Mouse (Mus musculus): ENCODE measurements at regions not wholly inside any gene's neighbourhood (a gene's known extent, or its start where the extent isn't known, plus 50 kb on each side); places are given as distances from the start of the nearest gene placed in this dataset.

DNA sequence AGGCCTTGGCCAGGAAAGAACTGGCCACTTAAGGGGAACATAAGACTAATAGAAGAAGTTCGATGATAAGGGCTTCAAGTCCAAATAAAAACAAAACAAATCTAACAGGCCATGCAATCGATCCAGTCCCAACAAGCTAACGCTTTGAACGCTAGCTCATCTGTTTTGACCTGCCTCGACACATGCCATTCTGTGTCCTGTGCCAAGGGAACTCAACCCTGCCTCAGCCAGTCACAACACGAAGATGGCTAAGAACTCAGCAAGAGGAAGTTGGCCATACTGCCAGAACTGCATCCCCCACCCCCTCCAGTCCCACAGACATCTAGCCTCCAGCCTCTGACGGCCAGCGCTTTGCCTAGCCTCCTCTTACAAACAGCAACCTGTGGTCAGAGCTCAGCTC, 259.1 kb downstream of the Gm12728 start:
- DNase-seq (ENCODE audit: low spot score in 2 of 2) = no peak
- H3K4me3 ChIP-seq = no peak overlapping the region
- H3K27ac ChIP-seq = no peak overlapping the region
- TF ChIP-seq CTCF (conservative IDR thresholded peaks at IDR 0.05) = no peak

DNA sequence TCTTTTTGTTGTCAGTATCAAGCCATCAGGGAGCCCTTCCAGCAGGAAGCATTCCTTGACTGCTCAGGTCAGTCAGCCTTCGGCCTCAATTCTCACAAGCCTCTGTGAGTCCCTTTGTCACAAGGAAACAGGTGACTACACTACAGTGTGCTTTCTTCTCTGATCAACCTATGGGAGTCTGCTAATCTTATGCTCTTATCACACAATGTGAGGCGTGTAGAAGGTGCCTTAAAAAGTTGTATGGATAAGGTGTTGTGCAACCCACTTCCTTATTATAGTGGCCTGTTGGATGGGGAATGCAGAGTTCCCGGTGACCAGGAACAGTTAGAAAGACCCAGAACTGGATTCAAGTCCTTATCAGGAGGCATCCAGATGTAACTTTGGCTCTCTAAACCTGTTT, 260.2 kb downstream of the Gm12728 start:
- Histone ChIP-seq H3K27ac (no peak overlapping the region), H3K4me3 (no peak overlapping the region)
- no peak for TF ChIP-seq CTCF (conservative IDR thresholded peaks at IDR 0.05)
- DNase-seq (ENCODE audit: low spot score in 2 of 2) = no peak

DNA sequence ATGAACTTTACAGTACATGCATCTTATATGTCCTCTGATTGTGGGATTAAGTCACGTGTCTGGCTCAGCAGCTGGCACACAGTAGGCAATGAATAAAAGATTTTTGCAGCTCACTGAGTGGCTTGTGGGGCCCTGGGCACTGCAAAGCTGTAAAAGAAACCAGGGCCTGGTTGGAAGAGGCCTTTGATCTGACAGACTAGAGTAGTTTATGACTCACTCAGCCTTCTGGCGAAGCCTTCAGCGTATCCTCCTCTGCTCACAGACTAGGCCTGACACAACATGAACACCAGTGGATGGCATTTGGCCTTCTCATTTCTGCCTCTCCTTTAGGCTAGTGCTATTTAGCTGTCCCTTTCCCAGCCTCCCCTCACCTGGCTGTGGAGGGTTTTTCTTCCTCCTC, 260.6 kb downstream of the Gm12728 start:
- no peak for TF ChIP-seq CTCF (conservative IDR thresholded peaks at IDR 0.05)
- no peak overlapping the region for H3K4me3 ChIP-seq
- no peak overlapping the region for H3K27ac ChIP-seq
- DNase-seq (ENCODE audit: low spot score in 2 of 2) = no peak

DNA sequence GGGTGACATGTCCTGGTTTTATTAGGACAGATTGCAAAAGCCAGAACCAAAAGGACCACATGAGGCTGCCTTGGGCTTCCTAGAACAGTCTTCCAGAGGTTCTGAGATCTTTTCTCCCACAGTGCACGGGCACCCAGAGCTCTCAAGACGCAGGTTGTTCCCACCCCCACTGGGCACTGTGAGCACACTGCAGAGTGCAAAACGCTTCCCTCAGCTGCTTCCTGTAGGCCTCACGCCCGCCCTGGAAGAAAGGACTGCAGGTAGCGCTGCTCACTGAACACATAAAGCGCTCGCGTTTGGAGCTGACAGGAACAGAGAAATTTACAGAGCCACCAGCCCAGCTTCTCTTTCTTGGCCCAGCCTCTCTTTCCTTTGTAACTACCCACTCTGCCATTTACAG, 262.5 kb upstream of the Usp24 start:
- H3K27ac ChIP-seq = no peak overlapping the region
- DNase-seq (ENCODE audit: low spot score in 2 of 2) = no peak
- no peak overlapping the region for H3K4me3 ChIP-seq
- TF ChIP-seq CTCF (conservative IDR thresholded peaks at IDR 0.05) = no peak

DNA sequence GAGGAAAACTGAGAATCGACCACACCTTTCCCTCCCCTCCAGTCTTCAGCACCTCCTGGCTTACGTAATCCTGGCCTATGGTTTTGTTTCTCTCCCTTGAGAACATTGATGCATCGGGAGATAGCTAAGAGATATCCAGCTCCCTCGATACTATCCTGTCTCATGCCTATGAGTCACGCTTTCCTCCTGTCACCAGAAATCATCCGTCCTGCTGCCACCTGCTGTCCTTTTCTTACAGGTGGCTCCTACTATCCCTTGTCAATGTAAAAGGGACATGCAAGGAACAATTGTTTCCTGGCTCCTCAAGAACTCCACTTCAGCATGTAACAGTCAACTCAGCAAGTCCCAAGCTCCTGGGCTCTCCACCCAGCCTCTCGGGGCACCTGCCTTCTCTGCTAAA, 261.7 kb upstream of the Usp24 start:
- H3K4me3 ChIP-seq = no peak overlapping the region
- peak; percentile 36 for TF ChIP-seq CTCF (conservative IDR thresholded peaks at IDR 0.05)
- DNase-seq (ENCODE audit: low spot score in 2 of 2) = peak in 1 of 2 experiments; percentile 16
- H3K27ac ChIP-seq = no peak overlapping the region

DNA sequence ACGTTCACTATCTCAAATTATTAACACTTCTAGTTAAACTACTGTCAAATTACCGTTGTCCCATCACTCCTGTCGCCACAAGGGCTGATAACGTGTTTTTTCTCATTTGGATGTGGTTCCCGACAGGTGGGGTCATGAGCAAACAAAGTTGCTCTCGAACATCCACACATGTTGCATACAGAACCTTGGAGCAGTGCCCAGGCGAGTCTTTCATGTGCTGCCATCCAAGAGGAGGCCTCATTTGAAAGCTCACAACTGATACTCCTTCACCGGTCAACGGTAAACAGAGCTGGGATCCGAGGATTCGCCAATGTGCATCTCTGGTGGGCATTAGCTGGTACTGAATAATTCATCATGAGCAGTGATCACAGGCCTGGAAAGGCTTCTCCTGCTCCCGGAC, 253.4 kb upstream of the Usp24 start:
- TF ChIP-seq CTCF (conservative IDR thresholded peaks at IDR 0.05) = no peak
- DNase-seq (ENCODE audit: low spot score in 2 of 2) = no peak
- no peak overlapping the region for H3K27ac ChIP-seq
- no peak overlapping the region for H3K4me3 ChIP-seq

DNA sequence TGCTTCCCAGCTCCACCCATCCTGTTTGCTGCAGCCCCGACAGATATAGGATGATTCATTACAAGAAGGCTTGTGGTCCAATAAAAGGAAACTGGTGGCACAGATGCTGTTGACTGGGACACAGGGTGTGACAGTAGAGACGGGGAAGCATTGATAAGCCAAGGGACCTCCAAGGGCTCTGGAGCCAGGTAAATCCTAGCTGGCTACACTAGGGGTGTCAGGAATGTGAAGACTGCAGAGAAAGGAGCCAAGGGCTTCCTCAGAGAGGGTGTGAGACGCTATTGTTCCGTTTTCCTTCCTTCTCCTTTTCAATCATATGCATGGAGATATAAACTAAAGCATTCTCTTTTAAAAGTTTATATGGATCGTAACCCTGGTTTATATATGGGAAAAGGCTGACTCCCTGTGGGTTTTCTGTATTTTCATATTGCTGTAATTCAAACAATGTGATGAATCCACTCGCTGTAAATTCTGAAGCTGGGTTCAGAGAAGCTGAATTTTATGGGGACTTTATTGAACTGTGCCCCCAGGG, 252.1 kb upstream of the Usp24 start:
- H3K27ac ChIP-seq = no peak overlapping the region
- no peak for DNase-seq (ENCODE audit: low spot score in 2 of 2)
- TF ChIP-seq CTCF (conservative IDR thresholded peaks at IDR 0.05) = no peak
- H3K4me3 ChIP-seq = no peak overlapping the region

DNA sequence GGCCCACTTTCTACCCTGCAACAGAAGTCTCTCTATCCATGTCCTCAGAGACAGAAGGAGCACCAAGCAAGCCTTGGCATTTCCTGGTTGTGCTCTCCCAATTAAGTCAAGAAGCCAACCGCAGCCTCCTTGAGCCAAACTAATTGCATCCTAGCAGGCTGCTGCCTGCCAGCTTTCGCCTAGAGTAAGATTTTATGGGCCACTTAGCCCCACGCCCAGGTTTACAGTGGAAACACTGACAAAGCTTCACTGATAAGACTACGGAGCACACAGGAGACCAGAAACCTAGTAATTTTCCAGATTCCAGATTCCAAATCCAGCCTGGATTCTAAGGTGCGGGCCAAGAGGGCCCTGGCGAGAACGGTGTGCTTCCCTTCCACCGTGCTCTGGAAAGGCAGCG, 249.0 kb upstream of the Usp24 start:
- no peak overlapping the region for H3K27ac ChIP-seq

DNA sequence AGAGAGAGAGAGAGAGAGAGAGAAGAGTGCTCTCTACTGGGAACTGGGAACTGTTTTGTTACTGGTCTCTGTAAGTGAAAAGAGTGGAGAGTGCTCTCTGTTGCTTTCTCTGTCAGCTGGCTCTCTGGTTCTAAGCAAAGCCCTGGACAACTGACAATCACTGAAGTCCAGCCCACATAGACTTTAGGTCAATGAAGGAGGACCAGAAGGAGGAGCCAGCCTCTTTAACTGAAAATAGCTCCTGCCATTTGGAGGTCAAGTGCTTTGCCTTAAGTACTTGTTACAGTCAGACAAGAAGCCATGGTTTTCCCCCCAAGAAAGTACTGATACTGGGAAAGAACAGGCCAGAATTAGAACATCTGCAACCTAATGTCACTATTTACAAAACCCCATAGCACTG, 232.5 kb upstream of the Usp24 start:
- H3K4me3 ChIP-seq = no peak overlapping the region
- TF ChIP-seq CTCF (conservative IDR thresholded peaks at IDR 0.05) = no peak
- H3K27ac ChIP-seq = no peak overlapping the region
- DNase-seq (ENCODE audit: low spot score in 2 of 2) = no peak

More for the DNA sequence above, 249.0 kb upstream of the Usp24 start:
- no peak for TF ChIP-seq CTCF (conservative IDR thresholded peaks at IDR 0.05)
- no peak for DNase-seq (ENCODE audit: low spot score in 2 of 2)
- no peak overlapping the region for H3K4me3 ChIP-seq

DNA sequence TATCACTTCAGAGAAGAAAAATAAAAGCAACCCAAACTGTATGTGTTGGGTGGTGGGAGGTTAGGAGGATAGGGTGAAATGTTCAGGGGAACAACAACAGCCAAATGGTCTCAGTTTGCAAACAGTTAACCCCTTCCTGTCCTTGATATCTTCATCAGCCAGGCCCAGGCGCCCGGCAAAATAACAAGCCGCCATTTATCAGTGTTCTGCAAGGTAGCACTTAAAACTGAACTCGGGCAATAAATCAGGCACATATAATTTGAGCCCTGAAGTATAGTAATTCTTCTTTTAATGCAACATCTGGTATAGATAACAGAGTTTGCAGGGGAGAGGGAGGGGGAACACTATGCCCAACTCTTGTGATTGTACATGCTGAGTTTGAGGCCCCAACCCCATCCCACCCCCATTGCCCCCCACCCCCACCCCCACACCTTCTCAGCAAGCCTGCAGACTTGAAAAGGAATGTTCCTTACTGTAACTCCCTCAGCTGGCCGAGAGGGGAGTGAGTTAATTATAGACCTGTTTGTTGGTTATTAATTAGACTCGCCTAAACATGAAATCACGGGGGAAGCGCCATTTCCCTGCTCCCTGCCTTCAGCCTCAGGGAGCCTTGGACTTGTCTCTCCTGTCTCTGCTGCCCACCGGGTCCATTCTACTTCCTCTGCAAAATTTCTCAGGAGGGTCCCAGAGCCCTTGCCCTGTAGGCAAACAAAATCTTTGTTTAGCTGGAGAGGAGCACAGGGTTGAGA, 223.9 kb upstream of the Usp24 start:
- no peak for DNase-seq (ENCODE audit: low spot score in 2 of 2)
- no peak for TF ChIP-seq CTCF (conservative IDR thresholded peaks at IDR 0.05)

DNA sequence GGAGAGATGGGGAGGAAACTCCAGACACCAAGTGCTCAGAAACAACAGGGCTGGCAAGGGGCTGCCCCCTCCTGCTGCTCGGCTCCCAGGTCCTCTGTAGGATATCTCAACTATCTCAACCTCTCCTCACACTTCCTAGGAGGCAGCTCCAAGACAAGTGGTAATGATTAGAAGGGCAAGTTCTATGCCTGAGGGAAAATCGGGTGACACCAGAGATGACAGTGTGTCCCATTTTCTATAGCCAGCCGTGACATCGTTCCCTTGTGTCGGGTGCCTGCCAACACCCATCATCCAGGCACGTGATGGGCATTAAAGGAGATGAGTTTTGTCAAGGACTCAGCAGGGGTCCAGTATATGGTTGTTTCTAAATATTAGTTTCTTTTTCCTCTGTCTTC, 223.3 kb upstream of the Usp24 start:
- Histone ChIP-seq H3K4me3 (no peak overlapping the region), H3K27ac (no peak overlapping the region)
- TF ChIP-seq CTCF (conservative IDR thresholded peaks at IDR 0.05) = no peak
- DNase-seq (ENCODE audit: low spot score in 2 of 2) = no peak

More for the DNA sequence above, 223.9 kb upstream of the Usp24 start:
- no peak overlapping the region for H3K4me3 ChIP-seq
- H3K27ac ChIP-seq = no peak overlapping the region

DNA sequence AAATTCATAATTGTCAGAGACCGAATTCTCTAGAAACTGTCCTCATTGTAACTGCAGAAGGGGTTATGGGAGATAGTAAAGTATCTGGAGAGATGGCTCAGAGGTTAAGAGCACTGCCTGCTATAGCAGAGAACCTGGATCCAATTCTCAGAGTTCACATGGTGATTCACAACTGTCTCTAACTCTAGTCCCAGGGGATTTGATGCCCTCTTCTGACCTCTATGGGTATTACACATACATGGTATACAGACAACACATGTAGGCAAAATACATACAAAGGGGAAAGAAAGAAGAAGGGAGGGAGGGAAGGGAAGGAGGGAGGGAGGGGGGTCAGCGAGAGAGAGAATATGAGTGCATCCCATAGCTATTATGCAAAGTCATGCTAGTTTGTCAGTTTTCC, 222.8 kb upstream of the Usp24 start:
- H3K27ac ChIP-seq = no peak overlapping the region
- peak; percentile 61 for TF ChIP-seq CTCF (conservative IDR thresholded peaks at IDR 0.05)
- no peak overlapping the region for H3K4me3 ChIP-seq
- no peak for DNase-seq (ENCODE audit: low spot score in 2 of 2)

DNA sequence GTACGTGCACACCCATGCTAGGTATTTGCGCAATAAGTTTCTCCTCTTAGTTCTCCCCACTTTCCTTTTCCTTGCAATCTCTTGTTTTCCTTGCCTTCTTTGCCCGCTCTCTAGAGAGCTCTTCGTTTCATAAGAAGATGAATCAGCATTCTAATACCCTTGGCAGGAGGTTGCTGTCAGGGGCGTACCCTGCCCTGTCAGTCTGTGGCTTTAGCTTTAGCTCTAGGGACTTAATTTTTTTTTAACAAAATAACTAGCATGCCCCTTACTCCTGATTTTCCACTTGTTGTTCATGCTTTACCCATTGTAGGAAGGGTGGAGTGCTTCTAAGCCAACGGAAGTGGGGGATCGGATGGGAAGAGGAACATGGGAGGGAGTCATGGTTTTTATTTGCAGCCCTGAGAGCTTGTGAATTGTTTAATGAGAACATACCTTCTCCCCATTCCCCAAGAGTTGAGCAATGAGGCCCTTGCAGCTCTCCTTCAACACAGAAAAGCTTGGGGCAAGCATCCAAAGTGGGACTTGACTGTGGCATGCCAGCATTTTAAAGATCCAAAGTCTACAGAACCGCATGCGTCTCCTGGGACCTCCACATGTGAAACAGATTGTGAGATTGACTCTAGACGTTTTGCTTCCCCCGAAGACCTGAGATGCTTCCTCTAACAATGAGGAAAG, 221.0 kb upstream of the Usp24 start:
- Histone ChIP-seq H3K27ac (no peak overlapping the region), H3K4me3 (no peak overlapping the region)
- no peak for DNase-seq (ENCODE audit: low spot score in 2 of 2)
- TF ChIP-seq CTCF (conservative IDR thresholded peaks at IDR 0.05) = no peak

DNA sequence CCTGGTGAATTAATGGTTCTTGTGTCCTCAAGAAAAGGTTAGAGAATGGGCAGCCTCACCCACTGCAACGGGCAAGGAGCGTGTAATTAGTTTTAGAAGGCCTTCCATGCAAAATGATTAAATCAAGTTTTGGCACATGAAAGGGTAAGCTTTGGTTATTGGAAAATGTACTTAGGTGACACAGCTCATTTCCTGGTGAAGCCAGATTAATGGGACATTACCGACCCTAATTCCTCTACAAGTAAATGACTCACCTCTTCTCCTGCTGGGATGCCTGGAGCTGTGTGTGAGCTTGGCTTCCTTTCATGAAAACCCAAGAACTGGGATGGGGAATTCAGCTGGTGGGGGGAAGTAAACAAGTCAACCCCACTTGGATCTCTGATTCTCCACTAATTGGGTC, 219.9 kb upstream of the Usp24 start:
- Histone ChIP-seq H3K27ac (no peak overlapping the region), H3K4me3 (no peak overlapping the region)
- DNase-seq (ENCODE audit: low spot score in 2 of 2) = no peak
- no peak for TF ChIP-seq CTCF (conservative IDR thresholded peaks at IDR 0.05)
